Mouse (Mus musculus): ENCODE results near the gene Shbg. TPM values are rescaled to one million over a fixed set of nuclear protein-coding genes. Genes with fewer than 3 reads are reported as not detected.

Gene Shbg
- 0.08 TPM in 1 of 2 replicates, not detected in the other for polyA plus RNA-seq (2012; rRNA removed; ENCODE audit: low replicate concordance)

GRCm38 (mm10) chr11:69617805-69618204 lies at the start of gene Shbg:
Gene Shbg (minus strand): TSS chr11:69617905.

GRCm38 (mm10) chr11:69665961-69666664 lies 48.4 kb upstream of the Shbg start, which contains the start of gene Cd68:
Gene Cd68 (minus strand): TSS chr11:69666153.

GRCm38 (mm10) chr11:69662213-69662966 lies 44.7 kb upstream of the Shbg start, which contains the start of gene Mpdu1:
Gene Mpdu1 (minus strand): TSS chr11:69662642.

GRCm38 (mm10) chr11:69655264-69656064 lies 37.8 kb upstream of the Shbg start, which contains the start of gene Sox15:
Gene Sox15 (plus strand): TSS chr11:69655314.

GRCm38 (mm10) chr11:69632284-69633089 lies 14.8 kb upstream of the Shbg start, which contains the start of gene Fxr2:
Gene Fxr2 (plus strand): TSS chr11:69632990.

GRCm38 (mm10) chr11:69621571-69622268 lies 4.0 kb upstream of the Shbg start, which contains the start of gene Sat2:
Gene Sat2 (plus strand): TSS chr11:69622024.

GRCm38 (mm10) chr11:69605726-69606490 lies 11.8 kb downstream of the Shbg start, which contains the start of gene Atp1b2:
Gene Atp1b2 (minus strand): TSS chr11:69605942.

GRCm38 (mm10) chr11:69580091-69580514 lies 37.6 kb downstream of the Shbg start, which contains the start of the genes Wrap53 and Trp53:
Gene Wrap53 (minus strand): TSS chr11:69580255.
Gene Trp53 (plus strand): TSS chr11:69580359.

Other genes starting within 250 kb of the Shbg start
- gene Chd3, start 248.5 kb downstream of the Shbg start, polyA plus RNA-seq (2012; rRNA removed; ENCODE audit: low replicate concordance), result 109 and 197 TPM in 2 replicates
- gene Naa38, start 222.4 kb downstream of the Shbg start, polyA plus RNA-seq (2012; rRNA removed; ENCODE audit: low replicate concordance), result 151 and 175 TPM in 2 replicates
- 17.6 and 18.6 TPM in 2 replicates for gene Cyb5d1, start 222.3 kb downstream of the Shbg start, polyA plus RNA-seq (2012; rRNA removed; ENCODE audit: low replicate concordance)
- 51.2 and 75.7 TPM in 2 replicates for gene Tmem88, start 219.7 kb downstream of the Shbg start, polyA plus RNA-seq (2012; rRNA removed; ENCODE audit: low replicate concordance)
- gene Kdm6b, start 204.2 kb downstream of the Shbg start, polyA plus RNA-seq (2012; rRNA removed; ENCODE audit: low replicate concordance), result 8.2 and 21.0 TPM in 2 replicates
- gene Dnah2, start 68.8 kb downstream of the Shbg start, polyA plus RNA-seq (2012; rRNA removed; ENCODE audit: low replicate concordance), result 0.20 and 0.27 TPM in 2 replicates
- 1.1 and 2.5 TPM in 2 replicates for gene Efnb3, start 57.7 kb downstream of the Shbg start, polyA plus RNA-seq (2012; rRNA removed; ENCODE audit: low replicate concordance)
- gene Wrap53, start 37.6 kb downstream of the Shbg start, polyA plus RNA-seq (2012; rRNA removed; ENCODE audit: low replicate concordance), result 19.0 and 19.8 TPM in 2 replicates
- 122 and 145 TPM in 2 replicates for gene Trp53, start 37.5 kb downstream of the Shbg start, polyA plus RNA-seq (2012; rRNA removed; ENCODE audit: low replicate concordance)
- 11.6 and 60.5 TPM in 2 replicates for gene Atp1b2, start 12.0 kb downstream of the Shbg start, polyA plus RNA-seq (2012; rRNA removed; ENCODE audit: low replicate concordance)
- gene Sat2, start 4.1 kb upstream of the Shbg start, polyA plus RNA-seq (2012; rRNA removed; ENCODE audit: low replicate concordance), result 2.1 and 6.7 TPM in 2 replicates
- 50.5 and 57.2 TPM in 2 replicates for gene Fxr2, start 15.1 kb upstream of the Shbg start, polyA plus RNA-seq (2012; rRNA removed; ENCODE audit: low replicate concordance)
- gene Sox15, start 37.4 kb upstream of the Shbg start, polyA plus RNA-seq (2012; rRNA removed; ENCODE audit: low replicate concordance), result 0.66 and 1.1 TPM in 2 replicates
- gene Mpdu1, start 44.7 kb upstream of the Shbg start, polyA plus RNA-seq (2012; rRNA removed; ENCODE audit: low replicate concordance), result 139 and 176 TPM in 2 replicates
- 76.8 and 80.0 TPM in 2 replicates for gene Cd68, start 48.2 kb upstream of the Shbg start, polyA plus RNA-seq (2012; rRNA removed; ENCODE audit: low replicate concordance)
- gene Eif4a1, start 54.5 kb upstream of the Shbg start, polyA plus RNA-seq (2012; rRNA removed; ENCODE audit: low replicate concordance), result 199 and 324 TPM in 2 replicates
- 40.2 and 91.5 TPM in 2 replicates for gene Senp3, start 64.2 kb upstream of the Shbg start, polyA plus RNA-seq (2012; rRNA removed; ENCODE audit: low replicate concordance)
- gene Tnfsf13, start 67.9 kb upstream of the Shbg start, polyA plus RNA-seq (2012; rRNA removed; ENCODE audit: low replicate concordance), result 5.2 and 9.5 TPM in 2 replicates
- 48.2 and 64.3 TPM in 2 replicates for gene Tnfsf12, start 77.9 kb upstream of the Shbg start, polyA plus RNA-seq (2012; rRNA removed; ENCODE audit: low replicate concordance)
- 8.4 and 11.1 TPM in 2 replicates for gene Tnfsfm13, start 78.2 kb upstream of the Shbg start, polyA plus RNA-seq (2012; rRNA removed; ENCODE audit: low replicate concordance)
- gene Polr2a, start 140.7 kb upstream of the Shbg start, polyA plus RNA-seq (2012; rRNA removed; ENCODE audit: low replicate concordance), result 18.0 and 27.0 TPM in 2 replicates
- gene Slc35g3, start 144.1 kb upstream of the Shbg start, polyA plus RNA-seq (2012; rRNA removed; ENCODE audit: low replicate concordance), result not detected in 2 replicates
- 47.2 and 88.9 TPM in 2 replicates for gene Zbtb4, start 148.0 kb upstream of the Shbg start, polyA plus RNA-seq (2012; rRNA removed; ENCODE audit: low replicate concordance)
- gene Chrnb1, start 178.0 kb upstream of the Shbg start, polyA plus RNA-seq (2012; rRNA removed; ENCODE audit: low replicate concordance), result 14.0 and 38.5 TPM in 2 replicates
- 11.4 and 13.5 TPM in 2 replicates for gene Fgf11, start 184.0 kb upstream of the Shbg start, polyA plus RNA-seq (2012; rRNA removed; ENCODE audit: low replicate concordance)
- 4.5 and 10.8 TPM in 2 replicates for gene Tmem102, start 187.7 kb upstream of the Shbg start, polyA plus RNA-seq (2012; rRNA removed; ENCODE audit: low replicate concordance)
- not detected in 2 replicates for gene Gm39566, start 197.4 kb upstream of the Shbg start, polyA plus RNA-seq (2012; rRNA removed; ENCODE audit: low replicate concordance)
- not detected in 2 replicates for gene Spem2, start 200.6 kb upstream of the Shbg start, polyA plus RNA-seq (2012; rRNA removed; ENCODE audit: low replicate concordance)
- gene Spem1, start 204.3 kb upstream of the Shbg start, polyA plus RNA-seq (2012; rRNA removed; ENCODE audit: low replicate concordance), result 0.19 and 0.35 TPM in 2 replicates
- 23.5 and 39.4 TPM in 2 replicates for gene Nlgn2, start 219.9 kb upstream of the Shbg start, polyA plus RNA-seq (2012; rRNA removed; ENCODE audit: low replicate concordance)
- gene Tmem256, start 220.6 kb upstream of the Shbg start, polyA plus RNA-seq (2012; rRNA removed; ENCODE audit: low replicate concordance), result 180 and 280 TPM in 2 replicates
- gene Plscr3, start 228.5 kb upstream of the Shbg start, polyA plus RNA-seq (2012; rRNA removed; ENCODE audit: low replicate concordance), result 125 and 161 TPM in 2 replicates
- gene Tnk1, start 240.8 kb upstream of the Shbg start, polyA plus RNA-seq (2012; rRNA removed; ENCODE audit: low replicate concordance), result 11.8 and 14.1 TPM in 2 replicates